Mouse (Mus musculus): Measurements from ENCODE around the gene Mllt11.

- TF ChIP-seq POLR2A (IDR thresholded peaks at IDR 0.05; ENCODE audit: low read depth, low read length), result no peak
- TF ChIP-seq CTCF (IDR thresholded peaks at IDR 0.05; ENCODE audit: borderline replicate concordance, insufficient read depth, low read length), result no peak
These were observed 800 bp upstream of the Mllt11 start for GRCm38 (mm10) chr3:95232771-95233170.
